Mouse (Mus musculus): ENCODE data around the gene Sppl3.
"Not testable (repeated sequence)": the region's sequence is repeated elsewhere in the genome, so short reads cannot be mapped to it uniquely, and the experiment has no call there.

The Sppl3 gene

GRCm38 (mm10) chr5:115043626-115044025 lies 32.7 kb downstream of the Sppl3 start:
- DNase-seq, result no peak

- DNase-seq, result no peak
Observed at GRCm38 (mm10) chr5:115045146-115045677, 34.3 kb downstream of the Sppl3 start.

- no peak for DNase-seq
Observed at GRCm38 (mm10) chr5:115049692-115050091, 38.8 kb downstream of the Sppl3 start.

- DNase-seq, result no peak
Observed at GRCm38 (mm10) chr5:115050776-115051175, 39.8 kb downstream of the Sppl3 start.

GRCm38 (mm10) chr5:115052546-115052945 lies 41.6 kb downstream of the Sppl3 start:
- DNase-seq, result no peak

- no peak for DNase-seq
Observed at GRCm38 (mm10) chr5:115053791-115054396, 43.0 kb downstream of the Sppl3 start.

- DNase-seq, result no peak
Observed at GRCm38 (mm10) chr5:115055418-115055817, 44.5 kb downstream of the Sppl3 start.

- no peak for DNase-seq
Observed at GRCm38 (mm10) chr5:115057153-115057552, 46.2 kb downstream of the Sppl3 start.

GRCm38 (mm10) chr5:115058584-115059297 lies 47.8 kb downstream of the Sppl3 start:
- no peak for DNase-seq

- no peak for DNase-seq
Observed at GRCm38 (mm10) chr5:115060067-115060695, 49.2 kb downstream of the Sppl3 start.

- DNase-seq, result no peak
Observed at GRCm38 (mm10) chr5:115060977-115061376, 50.0 kb downstream of the Sppl3 start.

- no peak for DNase-seq
Observed at GRCm38 (mm10) chr5:115062566-115062965, 51.6 kb downstream of the Sppl3 start.

- no peak for DNase-seq
Observed at GRCm38 (mm10) chr5:115063391-115063790, 52.5 kb downstream of the Sppl3 start.

- DNase-seq, result no peak
Observed at GRCm38 (mm10) chr5:115066245-115066644, 55.3 kb downstream of the Sppl3 start.

GRCm38 (mm10) chr5:115068671-115069421 lies 57.9 kb downstream of the Sppl3 start:
- DNase-seq, result no peak

GRCm38 (mm10) chr5:115069611-115070010 lies 58.7 kb downstream of the Sppl3 start:
- no peak for DNase-seq

- DNase-seq, result no peak
Observed at GRCm38 (mm10) chr5:115070457-115070856, 59.5 kb downstream of the Sppl3 start.

GRCm38 (mm10) chr5:115071096-115071901 lies 60.4 kb downstream of the Sppl3 start:
- peak in 1 of 2 experiments; percentile 49 for DNase-seq

GRCm38 (mm10) chr5:115072143-115072542 lies 61.2 kb downstream of the Sppl3 start:
- DNase-seq, result peak; percentile 45 to 57

GRCm38 (mm10) chr5:115073306-115073705 lies 62.4 kb downstream of the Sppl3 start:
- DNase-seq, result not testable (repeated sequence)

- DNase-seq, result no peak
Observed at GRCm38 (mm10) chr5:115074749-115075148, 63.8 kb downstream of the Sppl3 start.

All from cerebellum, postnatal 25 days (tissue).